Mouse (Mus musculus) heart, postnatal 0 days (tissue): Measurements from ENCODE around the gene Fgd5.

Source experiments
- CTCF ChIP-seq: IDR thresholded peaks from 2 replicates; pipeline ENCODE4 v1.5.1; 2016; ENCODE audit warnings: antibody characterized with exemption, control low read depth, low read depth
- EP300 ChIP-seq: IDR thresholded peaks from 2 replicates; pipeline ENCODE4 v1.6.1; 2016; ENCODE audit warnings: antibody characterized with exemption, low read depth

GRCm38 (mm10) chr6:91965060-91965459 lies 13.6 kb upstream of the Fgd5 start:
- TF ChIP-seq CTCF, result no peak
- TF ChIP-seq EP300, result no peak
